Mouse (Mus musculus) neural tube, embryonic 15.5 days (tissue): Measurements from ENCODE around the gene Cyp11a1. TPM values are rescaled to one million over a fixed set of nuclear protein-coding genes. Genes with fewer than 3 reads are reported as not detected.

Experiments
- ATAC-seq: fragments of 200-750 bp; cut with Nextera tagmentation; 2 replicates; pipeline ENCODE4 v1.8.0; 2017; ENCODE audit warnings: mild to moderate bottlenecking, moderate TSS enrichment, moderate library complexity; ENCODE audit not compliant: low FRiP score
- H3K27ac ChIP-seq: fragments of 300-500 bp; sonication (generic); replicated peaks from 2 replicates; pipeline ENCODE4 v1.5.1; 2015; ENCODE audit warnings: mild to moderate bottlenecking, inconsistent platforms
- H3K27me3 ChIP-seq: fragments of 300-500 bp; sonication (generic); replicated peaks from 2 replicates; pipeline ENCODE4 v1.6.1; 2015; ENCODE audit warnings: inconsistent platforms
- H3K36me3 ChIP-seq: fragments of 300-500 bp; sonication (generic); 2 replicates; pipeline ENCODE4 v1.6.1; 2015; ENCODE audit warnings: inconsistent platforms
- H3K4me1 ChIP-seq: fragments of 300-500 bp; sonication (generic); 2 replicates; pipeline ENCODE4 v1.6.1; 2015; ENCODE audit warnings: inconsistent platforms
- H3K4me2 ChIP-seq: fragments of 300-500 bp; sonication (generic); 2 replicates; pipeline ENCODE4 v1.6.1; 2015; ENCODE audit warnings: inconsistent platforms, mild to moderate bottlenecking, moderate library complexity
- H3K4me3 ChIP-seq: fragments of 300-500 bp; sonication (generic); replicated peaks from 2 replicates; pipeline ENCODE4 v1.5.1; 2015; ENCODE audit warnings: mild to moderate bottlenecking, inconsistent platforms
- H3K9ac ChIP-seq: fragments of 300-500 bp; sonication (generic); replicated peaks from 2 replicates; pipeline ENCODE4 v1.6.1; 2015; ENCODE audit warnings: mild to moderate bottlenecking, inconsistent platforms
- H3K9me3 ChIP-seq: fragments of 300-500 bp; sonication (generic); replicated peaks from 2 replicates; pipeline ENCODE4 v1.6.1; 2016; ENCODE audit warnings: inconsistent platforms
- WGBS: fragments of 180-500 bp; shearing (Covaris S2); methylation state at CpG from one replicate; pipeline ENCODE4 v1.1.7; 2015; ENCODE audit warnings: mixed read lengths; 5-methylcytosine and 5-hydroxymethylcytosine counted together
- polyA plus RNA-seq: library from polyadenylated mRNA; unstranded; fragments of >200 nt; fragmentation: Nextera tagmentation; extraction: Ambion mirVana; gene quantifications from 2 replicates; pipeline ENCODE4 v1.2.1, GENCODE M21; 2015

The Cyp11a1 gene
- polyA plus RNA-seq, 1 experiment from 2014 or later, result 1.9 TPM

DNA sequence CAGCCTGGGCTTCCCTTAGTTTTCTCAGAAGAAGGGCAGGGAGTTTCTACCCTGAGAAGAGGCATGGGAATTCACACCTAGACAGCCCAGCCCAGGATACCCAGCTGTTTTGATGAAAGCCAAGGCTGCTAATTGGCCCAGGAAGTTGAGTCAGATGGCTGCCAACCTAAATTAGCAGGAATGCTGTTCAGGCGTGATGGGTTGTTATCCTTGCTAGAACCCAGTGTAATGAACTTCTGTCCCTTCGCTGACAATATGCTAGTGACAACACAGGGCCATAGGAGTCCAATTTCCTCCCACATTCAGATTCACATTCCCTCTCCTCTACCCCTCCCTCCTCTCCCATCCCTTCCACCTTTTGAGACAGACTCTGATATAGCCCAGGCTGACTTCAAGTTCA is 6.7 kb downstream of the Cyp11a1 start:
- H3K36me3 ChIP-seq, result no peaks in the 10 kb centered on the region
- ATAC-seq, result no peak
- no peak overlapping the region for H3K4me2 ChIP-seq
- H3K27ac ChIP-seq, result no peak overlapping the region
- no peaks in the 10 kb centered on the region for H3K27me3 ChIP-seq
- H3K4me1 ChIP-seq, result peaks cover 15% of the 10 kb centered on the region
- 47% methylated on average over 2 of the region's 2 CpGs for WGBS
- H3K9me3 ChIP-seq, result no peaks in the 10 kb centered on the region
- no peak overlapping the region for H3K4me3 ChIP-seq
- no peak overlapping the region for H3K9ac ChIP-seq

- Histone ChIP-seq H3K9me3 (no peaks in the 10 kb centered on the region), H3K4me3 (no peak overlapping the region), H3K9ac (no peak overlapping the region), H3K27ac (no peak overlapping the region), H3K4me1 (peaks cover under 1% of the 10 kb centered on the region; the same call in 1 of the 2 replicates), H3K4me2 (no peak overlapping the region), H3K36me3 (no peaks in the 10 kb centered on the region), H3K27me3 (no peaks in the 10 kb centered on the region)
- ATAC-seq, result no peak
- 61% methylated on average over 8 of the region's 8 CpGs for WGBS
These were observed 8.4 kb downstream of the Cyp11a1 start for GRCm38 (mm10) chr9:58014393-58015160.

- Histone ChIP-seq H3K4me2 (no peak overlapping the region), H3K36me3 (no peaks in the 10 kb centered on the region), H3K27me3 (peaks cover 3% of the 10 kb centered on the region; the same call in 1 of the 2 replicates), H3K27ac (no peak overlapping the region), H3K9ac (no peak overlapping the region), H3K4me3 (no peak overlapping the region), H3K4me1 (no peaks in the 10 kb centered on the region), H3K9me3 (no peaks in the 10 kb centered on the region)
- 89% methylated on average over 6 of the region's 6 CpGs for WGBS
- ATAC-seq, result no peak
These were observed 9.6 kb downstream of the Cyp11a1 start for GRCm38 (mm10) chr9:58015856-58016255.

DNA sequence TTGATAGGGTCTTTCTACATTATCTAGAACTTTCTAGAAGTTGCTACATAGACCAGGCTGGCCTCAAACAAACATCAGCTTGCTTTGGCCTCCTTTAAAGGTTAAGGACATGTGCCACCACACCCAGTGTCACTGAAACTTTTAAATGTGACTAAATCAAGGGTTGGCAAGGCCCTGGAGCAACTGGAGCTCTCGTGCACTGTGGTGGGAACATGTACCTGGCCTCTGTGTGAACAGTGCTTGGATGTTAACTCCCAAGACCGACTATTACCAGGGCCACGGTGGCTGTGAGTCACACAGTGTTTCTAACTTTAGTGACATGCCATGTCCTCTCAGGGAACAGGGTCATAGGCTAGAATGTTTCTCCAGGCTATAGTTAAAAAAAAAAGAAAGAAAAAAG is 10.8 kb downstream of the Cyp11a1 start:
- Histone ChIP-seq H3K9me3 (no peaks in the 10 kb centered on the region), H3K9ac (no peak overlapping the region), H3K27me3 (peaks cover 3% of the 10 kb centered on the region; the same call in 1 of the 2 replicates), H3K36me3 (no peaks in the 10 kb centered on the region), H3K4me3 (no peak overlapping the region), H3K27ac (no peak overlapping the region), H3K4me2 (no peak overlapping the region), H3K4me1 (no peaks in the 10 kb centered on the region)
- no peak for ATAC-seq
- 79% methylated on average over 3 of the region's 3 CpGs for WGBS

GRCm38 (mm10) chr9:58018385-58018784 is 12.2 kb downstream of the Cyp11a1 start:
- Histone ChIP-seq H3K4me3 (no peak overlapping the region), H3K4me2 (no peak overlapping the region), H3K36me3 (no peaks in the 10 kb centered on the region), H3K27ac (no peak overlapping the region), H3K4me1 (no peaks in the 10 kb centered on the region), H3K27me3 (peaks cover 3% of the 10 kb centered on the region; the same call in 1 of the 2 replicates), H3K9ac (no peak overlapping the region), H3K9me3 (no peaks in the 10 kb centered on the region)
- 82% methylated on average over 5 of the region's 5 CpGs for WGBS
- no peak for ATAC-seq

DNA sequence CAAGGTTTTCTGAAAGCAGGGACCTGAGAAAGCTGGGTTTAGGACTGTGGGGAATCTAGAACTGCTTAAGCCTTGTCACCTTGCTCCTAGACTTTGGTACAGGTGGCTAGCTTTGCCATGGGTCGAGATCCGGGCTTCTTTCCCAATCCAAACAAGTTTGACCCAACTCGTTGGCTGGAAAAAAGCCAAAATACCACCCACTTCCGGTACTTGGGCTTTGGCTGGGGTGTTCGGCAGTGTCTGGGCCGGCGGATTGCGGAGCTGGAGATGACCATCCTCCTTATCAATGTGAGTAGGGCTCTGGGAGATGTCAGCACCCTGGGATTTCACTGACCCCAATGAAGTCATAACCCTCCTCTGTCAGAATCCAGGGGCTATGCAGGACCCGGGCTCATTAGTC is 19.8 kb downstream of the Cyp11a1 start:
- Histone ChIP-seq H3K4me1 (no peaks in the 10 kb centered on the region), H3K9me3 (no peaks in the 10 kb centered on the region), H3K27ac (no peak overlapping the region), H3K27me3 (no peaks in the 10 kb centered on the region), H3K4me3 (no peak overlapping the region), H3K4me2 (no peak overlapping the region), H3K36me3 (no peaks in the 10 kb centered on the region), H3K9ac (no peak overlapping the region)
- 94% methylated on average over 9 of the region's 9 CpGs for WGBS
- no peak for ATAC-seq

DNA sequence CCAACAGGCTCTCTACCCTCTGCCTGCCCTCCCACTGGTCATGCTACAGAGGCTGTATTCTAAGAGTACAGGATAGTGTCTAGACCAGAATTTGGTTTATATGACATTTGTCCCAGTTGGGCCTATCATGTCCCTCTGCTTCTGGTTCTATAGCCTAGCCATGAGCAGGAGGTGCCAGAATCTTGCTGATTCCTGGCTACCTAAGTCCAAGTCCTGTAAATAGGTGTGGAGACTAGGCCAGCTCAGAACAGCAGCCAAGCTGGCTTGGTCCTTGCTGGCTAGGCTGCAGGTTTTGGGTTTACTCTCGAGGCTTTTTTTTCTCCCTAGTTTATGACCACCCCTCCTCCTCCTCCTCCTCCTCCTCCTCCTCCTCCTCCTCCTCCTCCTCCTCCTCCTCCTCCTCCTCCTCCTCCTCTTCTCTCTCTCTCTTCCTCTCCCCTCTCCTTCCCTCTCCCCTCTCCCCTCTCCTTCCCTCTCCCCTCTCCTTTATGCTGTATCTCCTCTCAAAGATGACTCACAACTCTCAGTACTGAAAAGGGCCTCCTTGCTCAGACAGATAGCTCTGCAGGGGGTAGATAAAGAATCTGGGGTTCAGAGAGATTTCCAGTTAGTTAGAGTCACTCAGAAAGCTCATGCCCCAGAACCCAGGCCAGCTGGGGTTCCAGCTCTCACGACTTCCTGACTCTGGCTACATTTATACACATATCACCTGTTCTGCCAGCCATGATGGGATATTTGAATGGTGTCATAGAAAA is 21.4 kb downstream of the Cyp11a1 start:
- no peaks in the 10 kb centered on the region for H3K4me1 ChIP-seq
- 35% methylated on average over 2 of the region's 2 CpGs for WGBS
- ATAC-seq, result no peak
- no peak overlapping the region for H3K9ac ChIP-seq
- no peak overlapping the region for H3K4me2 ChIP-seq
- no peak overlapping the region for H3K4me3 ChIP-seq
- H3K36me3 ChIP-seq, result no peaks in the 10 kb centered on the region
- no peaks in the 10 kb centered on the region; the same call in 1 of the 2 replicates for H3K27me3 ChIP-seq
- no peaks in the 10 kb centered on the region for H3K9me3 ChIP-seq
- no peak overlapping the region for H3K27ac ChIP-seq

DNA sequence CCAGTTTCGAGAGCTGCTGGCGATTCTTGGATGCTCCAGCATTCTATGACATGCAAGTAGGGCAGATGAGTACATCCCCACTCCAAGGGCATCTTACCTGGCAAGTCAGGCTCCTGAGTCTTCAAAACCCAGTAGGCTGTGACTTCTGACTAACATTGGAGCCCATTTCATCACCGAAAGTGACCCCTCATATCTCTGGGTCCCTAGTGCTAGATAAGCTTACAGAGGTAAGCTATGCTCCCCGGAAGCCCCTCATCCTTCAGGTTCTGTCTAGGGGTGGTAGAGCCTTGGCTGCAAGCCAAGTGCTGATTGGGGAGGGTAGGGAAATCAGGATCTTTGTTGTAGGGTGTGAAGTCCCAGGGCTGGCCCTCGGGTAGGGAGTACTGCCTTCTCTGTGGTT is 22.6 kb downstream of the Cyp11a1 start:
- Histone ChIP-seq H3K36me3 (no peaks in the 10 kb centered on the region), H3K9ac (no peak overlapping the region), H3K27ac (no peak overlapping the region), H3K9me3 (no peaks in the 10 kb centered on the region), H3K27me3 (no peaks in the 10 kb centered on the region; the same call in none of the 2 replicates), H3K4me2 (no peak overlapping the region), H3K4me3 (no peak overlapping the region), H3K4me1 (no peaks in the 10 kb centered on the region)
- WGBS, result 68% methylated on average over 5 of the region's 5 CpGs
- ATAC-seq, result no peak

GRCm38 (mm10) chr9:58029635-58030034 is 23.4 kb downstream of the Cyp11a1 start:
- ATAC-seq, result no peak
- no peak overlapping the region for H3K9ac ChIP-seq
- 92% methylated on average over 6 of the region's 6 CpGs for WGBS
- H3K4me3 ChIP-seq, result no peak overlapping the region
- no peaks in the 10 kb centered on the region for H3K4me1 ChIP-seq
- no peaks in the 10 kb centered on the region for H3K36me3 ChIP-seq
- H3K27me3 ChIP-seq, result no peaks in the 10 kb centered on the region; the same call in none of the 2 replicates
- H3K9me3 ChIP-seq, result no peaks in the 10 kb centered on the region
- no peak overlapping the region for H3K27ac ChIP-seq
- no peak overlapping the region for H3K4me2 ChIP-seq

- Histone ChIP-seq H3K36me3 (no peaks in the 10 kb centered on the region), H3K4me3 (no peak overlapping the region), H3K9me3 (no peaks in the 10 kb centered on the region), H3K4me1 (no peaks in the 10 kb centered on the region), H3K4me2 (no peak overlapping the region), H3K9ac (no peak overlapping the region), H3K27me3 (peaks cover 5% of the 10 kb centered on the region), H3K27ac (no peak overlapping the region)
- ATAC-seq, result no peak
- 79% methylated on average over 5 of the region's 5 CpGs for WGBS
These were observed 25.7 kb downstream of the Cyp11a1 start for GRCm38 (mm10) chr9:58031895-58032294.

- Histone ChIP-seq H3K9me3 (no peaks in the 10 kb centered on the region), H3K4me3 (no peak overlapping the region), H3K27ac (no peak overlapping the region), H3K4me1 (peaks cover 5% of the 10 kb centered on the region; the same call in 1 of the 2 replicates), H3K4me2 (no peak overlapping the region), H3K27me3 (peaks cover 18% of the 10 kb centered on the region), H3K9ac (no peak overlapping the region), H3K36me3 (no peaks in the 10 kb centered on the region)
- ATAC-seq, result no peak
- WGBS, result 63% methylated on average over 2 of the region's 2 CpGs
These were observed 29.3 kb downstream of the Cyp11a1 start for GRCm38 (mm10) chr9:58035519-58035918.
